Mouse (Mus musculus) retina, postnatal 1 day (tissue): ENCODE measurements around the gene Olfr926.
"Not testable (repeated sequence)": the region's sequence is repeated elsewhere in the genome, so short reads cannot be mapped to it uniquely, and the experiment has no call there.

Experiments
- DNase-seq: peaks from one replicate; pipeline ENCODE4 v3.0.0-alpha.2; 2012

Gene Olfr926

DNA sequence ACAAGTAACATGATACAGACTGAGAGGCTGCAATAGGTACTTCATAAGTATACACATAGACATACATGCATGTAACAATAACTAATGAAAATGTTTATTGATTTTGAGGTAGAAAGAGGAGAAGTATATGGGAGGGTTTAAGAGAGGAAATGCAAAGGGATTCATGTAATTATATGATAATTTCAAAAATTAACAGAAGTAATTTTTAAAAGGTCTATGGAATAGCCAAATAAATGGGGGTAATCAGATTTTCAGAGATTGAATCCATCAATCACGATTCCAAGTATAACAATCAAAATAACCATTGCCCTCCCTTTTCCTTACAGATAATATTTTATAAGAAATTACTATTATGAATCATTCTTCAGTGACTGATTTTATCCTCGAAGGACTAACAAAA, at the start of gene Olfr926:
Olfr926 (plus strand) TSS at position 301 of the 400 bp plus-strand sequence.
- no peak for DNase-seq

DNA sequence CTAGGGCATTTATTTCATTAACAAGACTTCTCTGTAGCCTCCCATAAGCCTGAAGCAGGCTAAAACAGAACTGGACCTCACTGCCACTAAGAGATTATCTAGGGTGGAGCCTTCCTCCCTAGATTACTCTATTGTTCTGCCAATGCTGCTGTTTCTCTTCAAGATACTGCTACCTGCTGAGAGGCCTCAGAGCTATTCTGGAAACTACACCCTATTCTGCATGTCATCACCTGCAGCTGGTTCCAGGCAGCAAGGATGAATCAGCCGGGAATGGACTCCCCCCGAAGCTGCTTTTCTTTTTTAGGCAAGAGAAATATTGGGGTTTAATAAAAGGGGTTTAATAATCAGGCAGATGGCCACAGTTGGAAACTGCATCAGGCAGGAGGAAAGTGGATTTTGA, 43.9 kb upstream of the Olfr926 start:
- DNase-seq = no peak

DNA sequence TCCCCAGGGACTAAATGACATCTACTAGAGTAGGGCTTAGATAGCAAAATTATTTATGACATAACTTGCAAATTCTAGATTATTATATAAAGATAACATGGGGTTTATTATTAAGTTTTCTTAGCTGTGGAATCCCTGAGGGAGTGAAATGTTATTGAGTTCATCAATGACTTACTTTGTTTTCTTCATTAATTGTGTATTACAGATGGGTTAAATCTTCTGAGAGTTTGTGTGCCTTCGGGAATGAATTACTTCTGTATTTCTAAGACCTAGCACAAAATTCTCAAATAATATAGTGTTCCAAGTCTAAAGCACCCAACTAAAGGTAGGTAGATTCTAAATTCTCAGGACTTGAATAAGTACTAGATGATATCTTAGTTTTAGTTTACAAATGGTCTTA, 32.8 kb upstream of the Olfr926 start, which contains the start of gene Olfr924:
Olfr924 (plus strand) TSS at position 301 of the 400 bp plus-strand sequence.
- DNase-seq = no peak

DNA sequence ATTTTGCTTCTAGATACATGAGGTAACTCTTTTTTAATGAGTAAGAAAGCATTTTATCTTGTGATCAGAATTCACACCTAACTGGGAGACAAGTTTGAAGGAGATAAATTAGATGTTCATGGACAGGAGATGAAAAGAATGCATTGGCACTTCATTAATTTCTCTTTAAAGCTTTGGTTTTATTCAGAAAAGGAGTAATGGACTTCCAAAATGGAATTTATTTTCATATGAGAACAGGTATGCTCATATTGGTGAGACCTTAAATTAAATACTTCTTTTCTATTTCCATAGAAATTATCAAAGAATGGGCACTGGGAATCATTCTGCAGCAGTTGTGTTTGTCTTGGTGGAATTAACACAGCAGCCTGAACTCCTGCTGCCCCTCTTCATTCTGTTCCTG, 22.2 kb upstream of the Olfr926 start, which contains the start of gene Olfr26:
Olfr26 (plus strand) TSS at position 301 of the 400 bp plus-strand sequence.
- no peak for DNase-seq

DNA sequence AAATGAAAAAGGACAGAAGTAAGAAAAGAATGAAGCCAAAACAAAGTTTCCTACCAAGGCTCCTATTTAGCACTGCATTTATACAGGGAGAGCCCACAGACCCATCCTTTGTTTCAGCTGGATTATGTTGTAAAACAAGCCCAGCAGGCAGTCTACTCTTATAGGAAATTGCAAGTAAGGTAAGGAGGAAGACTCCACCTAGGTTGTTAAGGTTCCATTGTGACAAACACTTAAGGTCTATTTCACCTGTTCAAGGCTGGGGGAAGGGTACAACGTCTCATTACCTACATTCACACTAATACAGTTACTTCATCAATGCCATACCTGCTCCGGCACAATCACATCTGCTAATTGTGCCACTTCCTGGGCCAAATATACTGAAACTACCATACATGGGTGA, 2.0 kb upstream of the Olfr926 start:
- not testable (repeated sequence) for DNase-seq
